Mouse (Mus musculus): ENCODE results near the gene Olfr1393. TPM values are rescaled to one million over a fixed set of nuclear protein-coding genes. Genes with fewer than 3 reads are reported as not detected.
"Not testable (repeated sequence)": the region's sequence is repeated elsewhere in the genome, so short reads cannot be mapped to it uniquely, and the experiment has no call there.

The Olfr1393 gene
- polyA plus RNA-seq, 1 experiment = 0.08 TPM

DNA sequence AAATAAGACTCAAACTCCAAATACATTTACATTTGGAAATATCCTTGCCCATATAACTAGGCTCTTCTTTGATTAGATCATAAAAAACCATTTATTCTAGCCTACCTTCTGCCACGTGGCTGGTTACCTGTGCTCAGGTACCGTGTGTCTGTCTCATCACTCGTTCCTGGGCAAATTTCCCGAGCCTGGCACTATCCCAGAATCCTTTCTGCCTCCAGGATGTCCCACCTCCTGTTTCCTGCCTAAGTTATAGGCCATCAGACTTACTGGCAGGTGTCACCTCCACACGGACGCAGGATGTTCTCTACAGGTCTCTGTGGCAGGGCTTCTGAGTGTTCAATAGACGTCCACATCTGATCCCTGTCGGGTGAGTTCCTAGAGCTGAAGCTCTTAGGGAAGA lies 13.0 kb upstream of the Olfr1393 start:
- no peak for TF ChIP-seq CTCF (IDR thresholded peaks at IDR 0.05; ENCODE audit: borderline replicate concordance, insufficient read depth, low read depth, low read length)
- no peak for TF ChIP-seq POLR2A (IDR thresholded peaks at IDR 0.05; ENCODE audit: borderline replicate concordance, insufficient read depth, low read length)
- Histone ChIP-seq H3K4me3 (replicated peaks; ENCODE audit: insufficient read depth, low read depth, low read length) (no peak overlapping the region), H3K27ac (ENCODE audit: insufficient read depth, low read length) (no peak overlapping the region), H3K4me1 (ENCODE audit: control insufficient read depth, insufficient read depth, low read length) (0 out of 2 replicates have a peak, but pooled peaks cover 5% of the 10 kb centered on the region), H3K27me3 (ENCODE audit: control insufficient read depth, insufficient read depth, low read length) (no peaks in the 10 kb centered on the region)
- no peak for DNase-seq
- WGBS = 37% methylated on average over 8 of the region's 8 CpGs

GRCm38 (mm10) chr11:49266671-49267070 lies 11.4 kb upstream of the Olfr1393 start:
- no peak overlapping the region for H3K4me3 ChIP-seq (replicated peaks; ENCODE audit: insufficient read depth, low read depth, low read length)
- TF ChIP-seq CTCF (IDR thresholded peaks at IDR 0.05; ENCODE audit: borderline replicate concordance, insufficient read depth, low read depth, low read length) (no peak), POLR2A (IDR thresholded peaks at IDR 0.05; ENCODE audit: borderline replicate concordance, insufficient read depth, low read length) (no peak)
- no peak overlapping the region for H3K27ac ChIP-seq (ENCODE audit: insufficient read depth, low read length)
- 85% methylated on average over 6 of the region's 6 CpGs for WGBS
- no peaks in the 10 kb centered on the region for H3K27me3 ChIP-seq (ENCODE audit: control insufficient read depth, insufficient read depth, low read length)
- 0 out of 2 replicates have a peak, but pooled peaks cover 5% of the 10 kb centered on the region for H3K4me1 ChIP-seq (ENCODE audit: control insufficient read depth, insufficient read depth, low read length)
- no peak for DNase-seq

DNA sequence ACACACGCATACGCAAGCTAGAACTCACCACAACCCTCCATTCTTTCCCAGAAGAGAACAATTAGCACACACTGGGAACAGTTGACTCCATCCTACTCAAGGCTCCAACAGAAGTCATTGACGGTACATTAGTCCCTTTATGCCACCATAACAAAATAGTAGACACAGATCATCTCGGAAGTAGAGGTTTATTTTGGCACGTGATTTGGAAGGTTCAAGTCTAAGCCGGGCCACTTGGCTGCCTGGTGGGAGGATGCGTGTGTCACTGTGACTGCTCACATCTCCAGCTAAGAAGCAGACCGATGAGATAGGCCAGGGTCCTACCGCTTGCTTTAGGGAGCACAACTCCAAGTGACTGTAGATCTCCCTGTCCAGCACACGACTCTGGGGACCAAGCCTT lies 10.8 kb upstream of the Olfr1393 start:
- H3K4me1 ChIP-seq (ENCODE audit: control insufficient read depth, insufficient read depth, low read length) = 0 out of 2 replicates have a peak, but pooled peaks cover 3% of the 10 kb centered on the region
- no peak overlapping the region for H3K27ac ChIP-seq (ENCODE audit: insufficient read depth, low read length)
- H3K27me3 ChIP-seq (ENCODE audit: control insufficient read depth, insufficient read depth, low read length) = no peaks in the 10 kb centered on the region
- no peak for DNase-seq
- 36% methylated on average over 10 of the region's 10 CpGs for WGBS
- no peak for TF ChIP-seq POLR2A (IDR thresholded peaks at IDR 0.05; ENCODE audit: borderline replicate concordance, insufficient read depth, low read length)
- TF ChIP-seq CTCF (IDR thresholded peaks at IDR 0.05; ENCODE audit: borderline replicate concordance, insufficient read depth, low read depth, low read length) = no peak
- H3K4me3 ChIP-seq (replicated peaks; ENCODE audit: insufficient read depth, low read depth, low read length) = no peak overlapping the region

GRCm38 (mm10) chr11:49267970-49268579 lies 10.0 kb upstream of the Olfr1393 start:
- H3K4me1 ChIP-seq (ENCODE audit: control insufficient read depth, insufficient read depth, low read length) = no peaks in the 10 kb centered on the region
- no peak overlapping the region for H3K4me3 ChIP-seq (replicated peaks; ENCODE audit: insufficient read depth, low read depth, low read length)
- H3K27ac ChIP-seq (ENCODE audit: insufficient read depth, low read length) = no peak overlapping the region
- 45% methylated on average over 15 of the region's 15 CpGs for WGBS
- DNase-seq = no peak
- H3K27me3 ChIP-seq (ENCODE audit: control insufficient read depth, insufficient read depth, low read length) = no peaks in the 10 kb centered on the region
- TF ChIP-seq CTCF (IDR thresholded peaks at IDR 0.05; ENCODE audit: borderline replicate concordance, insufficient read depth, low read depth, low read length) (no peak), POLR2A (IDR thresholded peaks at IDR 0.05; ENCODE audit: borderline replicate concordance, insufficient read depth, low read length) (no peak)

GRCm38 (mm10) chr11:49269761-49270160 lies 8.3 kb upstream of the Olfr1393 start:
- no peak for DNase-seq
- no peak overlapping the region for H3K27ac ChIP-seq (ENCODE audit: insufficient read depth, low read length)
- no peaks in the 10 kb centered on the region for H3K4me1 ChIP-seq (ENCODE audit: control insufficient read depth, insufficient read depth, low read length)
- H3K27me3 ChIP-seq (ENCODE audit: control insufficient read depth, insufficient read depth, low read length) = no peaks in the 10 kb centered on the region
- TF ChIP-seq CTCF (IDR thresholded peaks at IDR 0.05; ENCODE audit: borderline replicate concordance, insufficient read depth, low read depth, low read length) = no peak
- TF ChIP-seq POLR2A (IDR thresholded peaks at IDR 0.05; ENCODE audit: borderline replicate concordance, insufficient read depth, low read length) = no peak
- WGBS = 95% methylated on average over 9 of the region's 9 CpGs
- no peak overlapping the region for H3K4me3 ChIP-seq (replicated peaks; ENCODE audit: insufficient read depth, low read depth, low read length)

DNA sequence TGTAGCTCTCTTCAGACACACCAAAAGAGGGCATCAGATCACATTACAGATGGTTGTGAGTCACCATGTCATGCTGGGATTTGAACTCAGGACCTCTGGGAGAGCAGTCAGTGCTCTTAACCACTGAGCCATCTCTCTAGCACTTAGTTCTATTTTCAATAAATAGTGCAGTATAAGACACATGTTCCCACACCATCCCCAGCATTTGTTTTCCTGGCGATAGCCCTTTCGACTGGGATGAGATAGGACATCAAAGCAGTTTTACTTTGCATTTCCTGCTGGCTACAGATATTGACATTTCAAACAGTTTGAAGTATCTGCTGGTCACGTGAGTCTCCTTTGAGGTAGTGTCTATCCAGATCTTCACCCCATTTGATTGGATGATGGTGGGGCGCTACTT lies 7.7 kb upstream of the Olfr1393 start:
- WGBS = 92% methylated on average over 4 of the region's 4 CpGs
- Histone ChIP-seq H3K27ac (ENCODE audit: insufficient read depth, low read length) (no peak overlapping the region), H3K27me3 (ENCODE audit: control insufficient read depth, insufficient read depth, low read length) (no peaks in the 10 kb centered on the region), H3K4me1 (ENCODE audit: control insufficient read depth, insufficient read depth, low read length) (no peaks in the 10 kb centered on the region), H3K4me3 (replicated peaks; ENCODE audit: insufficient read depth, low read depth, low read length) (no peak overlapping the region)
- no peak for DNase-seq
- TF ChIP-seq POLR2A (IDR thresholded peaks at IDR 0.05; ENCODE audit: borderline replicate concordance, insufficient read depth, low read length) = no peak
- TF ChIP-seq CTCF (IDR thresholded peaks at IDR 0.05; ENCODE audit: borderline replicate concordance, insufficient read depth, low read depth, low read length) = no peak

DNA sequence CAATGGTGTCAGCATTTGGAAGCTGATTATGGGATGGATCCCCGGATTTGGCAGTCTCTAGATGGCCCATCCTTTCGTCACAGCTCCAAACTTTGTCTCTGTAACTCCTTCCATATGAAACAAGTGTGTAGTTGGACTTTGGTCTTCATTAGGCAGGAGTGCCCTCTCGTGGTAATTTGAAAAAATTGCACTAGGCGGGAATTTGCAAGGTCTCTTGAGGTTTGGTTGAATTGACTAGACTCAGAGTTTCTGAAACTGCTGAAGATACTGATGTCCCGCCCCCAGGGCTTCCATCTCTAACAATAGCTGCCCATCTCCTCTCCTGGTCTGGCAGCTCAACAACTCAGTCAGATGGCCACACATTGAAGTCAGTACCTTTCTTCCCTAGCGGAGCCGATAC lies 6.8 kb upstream of the Olfr1393 start:
- 0 out of 2 replicates have a peak, but pooled peaks have one; percentile 12 for TF ChIP-seq CTCF (IDR thresholded peaks at IDR 0.05; ENCODE audit: borderline replicate concordance, insufficient read depth, low read depth, low read length)
- TF ChIP-seq POLR2A (IDR thresholded peaks at IDR 0.05; ENCODE audit: borderline replicate concordance, insufficient read depth, low read length) = no peak
- WGBS = 27% methylated on average over 7 of the region's 7 CpGs
- H3K4me1 ChIP-seq (ENCODE audit: control insufficient read depth, insufficient read depth, low read length) = no peaks in the 10 kb centered on the region
- no peak overlapping the region for H3K4me3 ChIP-seq (replicated peaks; ENCODE audit: insufficient read depth, low read depth, low read length)
- H3K27me3 ChIP-seq (ENCODE audit: control insufficient read depth, insufficient read depth, low read length) = no peaks in the 10 kb centered on the region
- DNase-seq = peak; percentile 32 to 34
- H3K27ac ChIP-seq (ENCODE audit: insufficient read depth, low read length) = no peak overlapping the region

GRCm38 (mm10) chr11:49273834-49274519 lies 4.1 kb upstream of the Olfr1393 start:
- no peak overlapping the region for H3K27ac ChIP-seq (ENCODE audit: insufficient read depth, low read length)
- 26% methylated on average over 11 of the region's 11 CpGs for WGBS
- TF ChIP-seq POLR2A (IDR thresholded peaks at IDR 0.05; ENCODE audit: borderline replicate concordance, insufficient read depth, low read length) = no peak
- H3K27me3 ChIP-seq (ENCODE audit: control insufficient read depth, insufficient read depth, low read length) = no peaks in the 10 kb centered on the region
- H3K4me3 ChIP-seq (replicated peaks; ENCODE audit: insufficient read depth, low read depth, low read length) = no peak overlapping the region
- no peak for DNase-seq
- no peaks in the 10 kb centered on the region for H3K4me1 ChIP-seq (ENCODE audit: control insufficient read depth, insufficient read depth, low read length)

DNA sequence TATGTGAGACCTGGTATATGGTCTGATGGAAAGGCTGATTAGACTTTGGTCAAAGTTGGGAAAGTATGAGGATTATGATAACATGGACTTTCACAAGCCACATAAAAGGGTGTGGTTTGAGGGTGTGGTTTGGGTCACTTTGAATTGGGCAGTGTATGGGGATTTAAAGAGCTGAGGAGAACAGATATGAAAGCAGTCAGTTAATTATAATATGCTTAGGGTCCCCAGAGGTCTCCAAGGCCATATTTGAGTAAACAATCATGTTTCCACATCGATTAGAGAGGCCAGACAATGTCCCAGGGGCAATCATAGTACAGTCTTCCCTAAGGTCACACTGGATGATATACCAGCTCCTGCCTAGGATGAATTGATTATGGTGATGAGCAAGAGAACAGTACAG lies 6.9 kb downstream of the Olfr1393 start, which contains the start of gene Olfr1392:
Gene Olfr1392, plus strand, starts transcription at position 301 of the 400 bp plus-strand sequence.
- H3K27ac ChIP-seq (ENCODE audit: insufficient read depth, low read length); H3K4me1 ChIP-seq (ENCODE audit: control insufficient read depth, insufficient read depth, low read length); H3K4me3 ChIP-seq (replicated peaks; ENCODE audit: insufficient read depth, low read depth, low read length); DNase-seq; H3K27me3 ChIP-seq (ENCODE audit: control insufficient read depth, insufficient read depth, low read length): not testable (repeated sequence)
- 47% methylated on average over 1 of the region's 1 CpGs for WGBS

Data from cerebellum, adult 2 months (tissue).